Mouse (Mus musculus): ENCODE results near the gene Gm21992.

The Gm21992 gene

DNA sequence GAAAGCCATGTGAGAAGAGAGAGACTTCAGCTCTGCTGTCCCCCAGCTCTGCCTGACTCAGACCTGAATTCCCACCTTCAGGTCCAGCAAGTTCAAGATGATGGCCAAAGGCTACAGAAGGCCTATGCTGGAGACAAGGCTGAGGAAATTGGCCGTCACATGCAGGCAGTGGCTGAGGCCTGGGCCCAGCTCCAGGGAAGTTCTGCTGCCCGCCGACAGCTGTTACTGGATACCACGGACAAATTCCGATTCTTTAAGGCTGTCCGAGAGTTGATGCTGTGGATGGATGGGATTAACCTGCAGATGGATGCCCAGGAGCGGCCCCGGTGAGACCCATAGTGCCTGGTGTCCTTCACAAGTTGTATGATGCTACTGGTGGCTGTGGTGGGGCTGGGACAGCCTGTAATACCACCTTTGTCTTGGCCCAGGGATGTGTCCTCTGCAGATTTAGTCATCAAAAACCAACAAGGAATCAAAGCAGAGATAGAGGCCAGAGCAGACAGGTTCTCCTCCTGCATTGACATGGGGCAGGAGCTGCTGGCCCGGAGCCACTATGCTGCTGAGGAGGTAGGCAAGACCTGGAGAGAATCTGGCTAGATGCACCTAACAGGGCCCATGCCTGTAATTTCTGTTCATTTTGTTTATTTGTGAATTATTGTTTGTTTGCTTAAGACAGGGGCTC, 63.6 kb downstream of the Gm21992 start:
- no peak for DNase-seq

DNA sequence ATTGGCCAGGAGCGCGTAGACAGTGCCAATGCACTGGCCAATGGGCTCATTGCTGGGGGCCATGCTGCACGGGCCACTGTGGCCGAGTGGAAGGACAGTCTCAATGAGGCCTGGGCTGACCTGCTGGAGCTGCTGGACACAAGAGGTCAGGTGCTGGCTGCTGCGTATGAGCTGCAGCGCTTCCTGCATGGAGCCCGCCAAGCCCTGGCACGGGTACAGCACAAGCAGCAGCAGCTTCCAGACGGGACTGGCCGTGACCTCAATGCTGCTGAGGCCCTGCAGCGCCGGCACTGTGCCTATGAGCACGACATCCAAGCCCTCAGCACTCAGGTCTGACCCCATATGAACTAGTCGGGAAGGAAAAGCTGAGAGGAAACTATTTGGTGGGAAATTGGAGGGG, 64.8 kb downstream of the Gm21992 start:
- peak; percentile 78 for DNase-seq

DNA sequence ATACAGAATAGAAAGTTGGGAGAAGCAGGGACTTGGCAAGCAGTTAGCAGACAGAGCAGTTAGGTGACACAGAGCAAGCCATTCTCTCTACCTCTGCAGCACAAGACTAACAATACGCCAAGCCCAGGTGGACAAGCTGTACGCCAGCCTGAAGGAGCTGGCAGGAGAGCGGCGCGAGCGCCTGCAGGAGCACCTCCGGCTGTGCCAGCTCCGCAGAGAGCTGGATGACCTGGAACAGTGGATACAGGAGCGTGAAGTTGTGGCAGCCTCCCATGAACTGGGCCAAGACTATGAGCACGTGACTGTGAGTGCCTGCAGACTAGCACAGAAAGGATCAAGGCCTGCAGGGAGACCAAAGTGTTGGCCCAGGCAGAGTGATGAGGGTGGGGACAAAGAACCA, 65.7 kb downstream of the Gm21992 start:
- peak; percentile 63 for DNase-seq

DNA sequence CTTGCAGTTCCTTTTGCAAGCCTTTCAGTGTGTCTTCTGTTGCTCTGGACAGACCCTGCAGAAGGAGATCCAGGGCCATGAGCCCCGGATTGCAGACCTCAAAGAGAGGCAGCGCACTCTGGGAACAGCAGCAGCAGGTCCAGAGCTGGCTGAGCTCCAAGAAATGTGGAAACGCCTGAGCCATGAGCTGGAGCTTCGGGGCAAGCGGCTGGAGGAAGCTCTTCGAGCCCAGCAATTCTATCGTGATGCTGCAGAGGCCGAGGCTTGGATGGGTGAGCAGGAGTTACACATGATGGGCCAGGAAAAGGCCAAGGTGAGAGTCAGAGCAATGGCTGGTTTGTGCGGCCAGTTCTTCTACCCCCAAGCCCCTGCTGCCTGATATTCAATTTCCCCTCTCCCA, 66.4 kb downstream of the Gm21992 start:
- no peak for DNase-seq

DNA sequence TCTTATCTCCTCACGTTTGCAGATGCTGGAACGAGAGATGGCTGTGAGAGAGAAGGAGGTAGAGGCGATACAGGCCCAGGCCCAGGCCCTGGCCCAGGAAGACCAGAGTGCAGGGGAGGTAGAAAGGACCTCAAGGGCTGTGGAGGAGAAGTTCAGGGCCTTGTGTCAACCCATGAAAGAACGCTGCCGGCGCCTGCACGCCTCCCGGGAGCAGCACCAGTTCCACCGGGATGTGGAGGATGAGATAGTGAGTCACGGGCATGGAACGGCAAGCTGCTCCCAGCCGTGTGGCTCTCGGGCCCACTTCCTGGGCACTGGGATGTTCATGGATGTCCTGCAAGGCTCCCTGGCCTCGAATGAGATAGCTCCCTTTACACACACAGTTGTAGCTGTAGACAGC, 67.4 kb downstream of the Gm21992 start:
- DNase-seq, result no peak

DNA sequence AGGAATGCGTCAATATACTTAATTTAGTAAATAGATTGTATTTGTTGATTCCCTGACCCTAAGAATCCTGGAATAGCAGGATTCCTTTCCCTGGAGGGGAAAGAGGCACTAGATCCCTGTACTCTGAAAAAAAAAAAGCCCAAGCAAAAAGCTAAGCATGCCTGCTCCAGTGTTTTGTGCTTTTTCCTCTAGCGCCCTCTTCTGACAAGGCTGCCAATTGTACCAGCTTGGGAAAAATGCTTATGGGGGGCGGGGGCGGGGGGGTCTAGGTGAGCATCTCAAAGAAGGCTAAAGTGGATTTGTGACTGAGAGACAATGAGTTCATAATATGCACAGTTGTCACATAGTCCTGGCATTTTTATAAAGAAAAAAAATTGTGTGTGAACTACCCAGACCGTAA, 67.9 kb downstream of the Gm21992 start:
- DNase-seq, result no peak

DNA sequence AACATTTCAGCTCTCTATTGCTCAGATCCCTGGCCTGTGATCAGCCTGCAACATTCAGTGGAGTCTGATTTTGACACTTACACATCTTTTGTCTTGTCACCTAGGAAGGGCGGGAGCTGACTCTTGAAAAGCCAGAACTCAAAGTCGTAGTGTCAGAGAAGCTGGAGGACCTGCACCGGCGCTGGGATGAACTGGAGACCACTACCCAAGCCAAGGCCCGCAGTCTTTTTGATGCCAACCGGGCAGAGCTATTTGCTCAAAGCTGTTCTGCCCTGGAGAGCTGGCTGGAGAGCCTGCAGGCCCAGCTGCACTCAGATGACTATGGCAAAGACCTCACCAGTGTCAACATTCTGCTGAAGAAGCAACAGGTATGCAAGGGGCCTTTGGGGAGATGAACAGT, 69.2 kb downstream of the Gm21992 start:
- no peak for DNase-seq

DNA sequence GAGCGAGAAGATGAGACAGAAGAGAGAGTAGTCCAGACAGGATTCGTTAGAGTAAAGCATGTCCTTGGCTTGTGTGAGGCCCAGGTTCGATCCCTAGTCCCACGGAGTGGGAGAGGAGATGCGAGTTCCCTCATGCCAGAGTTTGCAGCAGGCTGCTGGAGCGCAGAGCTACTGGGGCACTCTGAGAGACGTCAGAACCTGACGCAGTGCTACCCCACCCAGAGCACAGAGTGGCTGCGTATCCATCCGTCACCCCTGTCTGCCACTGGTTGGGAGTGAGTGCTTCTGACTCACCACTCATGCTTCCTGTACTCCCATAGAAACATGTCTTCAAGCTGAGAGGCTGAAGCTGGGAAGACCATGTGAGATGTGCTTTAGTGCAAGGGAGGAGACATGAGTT, 69.9 kb downstream of the Gm21992 start:
- DNase-seq, result no peak

DNA sequence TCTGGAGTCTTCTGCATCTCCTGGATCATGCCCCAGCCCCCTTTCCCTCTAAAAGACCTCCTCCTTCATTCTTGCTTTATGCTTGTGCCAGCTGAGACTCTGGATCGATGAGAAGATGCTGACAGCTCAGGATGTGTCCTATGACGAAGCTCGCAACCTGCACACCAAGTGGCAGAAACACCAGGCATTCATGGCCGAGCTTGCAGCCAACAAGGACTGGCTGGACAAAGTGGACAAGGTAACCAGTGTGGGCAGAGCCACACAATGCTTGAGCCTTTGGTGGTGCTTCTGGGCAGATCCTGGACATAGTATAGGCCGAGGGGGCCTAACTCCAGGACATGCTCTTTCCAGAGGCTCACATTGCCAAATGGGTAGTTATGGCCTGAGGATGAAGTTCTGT, 71.7 kb downstream of the Gm21992 start:
- DNase-seq, result no peak

DNA sequence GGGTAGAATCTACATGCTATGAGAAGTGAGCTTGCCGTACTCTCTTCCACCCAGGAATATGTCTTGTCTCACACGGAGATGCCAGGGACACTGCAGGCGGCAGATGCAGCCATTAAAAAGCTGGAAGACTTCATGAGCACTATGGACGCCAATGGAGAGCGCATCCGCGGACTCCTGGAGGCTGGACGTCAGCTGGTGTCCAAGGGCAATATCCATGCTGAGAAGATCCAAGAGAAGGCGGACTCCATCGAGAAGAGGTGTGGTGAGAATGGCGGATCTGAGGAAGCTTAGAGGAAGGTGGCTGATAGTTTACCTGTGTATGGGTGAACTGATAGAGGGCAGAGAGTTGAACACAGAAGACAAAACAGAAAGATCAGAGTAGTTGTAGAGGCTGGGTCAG, 72.4 kb downstream of the Gm21992 start:
- DNase-seq, result no peak

DNA sequence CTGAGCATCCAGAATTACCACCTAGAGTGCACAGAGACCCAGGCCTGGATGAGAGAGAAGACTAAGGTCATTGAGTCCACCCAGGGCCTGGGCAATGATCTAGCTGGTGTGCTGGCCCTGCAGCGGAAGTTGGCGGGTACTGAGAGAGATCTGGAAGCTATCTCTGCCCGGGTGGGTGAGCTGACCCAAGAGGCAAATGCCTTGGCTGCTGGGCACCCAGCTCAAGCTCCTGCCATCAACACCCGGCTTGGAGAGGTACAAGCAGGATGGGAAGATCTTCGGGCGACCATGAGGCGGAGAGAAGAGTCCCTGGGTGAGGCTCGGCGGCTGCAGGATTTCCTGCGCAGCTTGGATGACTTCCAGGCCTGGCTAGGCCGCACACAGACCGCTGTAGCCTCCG, 73.5 kb downstream of the Gm21992 start:
- DNase-seq, result no peak

DNA sequence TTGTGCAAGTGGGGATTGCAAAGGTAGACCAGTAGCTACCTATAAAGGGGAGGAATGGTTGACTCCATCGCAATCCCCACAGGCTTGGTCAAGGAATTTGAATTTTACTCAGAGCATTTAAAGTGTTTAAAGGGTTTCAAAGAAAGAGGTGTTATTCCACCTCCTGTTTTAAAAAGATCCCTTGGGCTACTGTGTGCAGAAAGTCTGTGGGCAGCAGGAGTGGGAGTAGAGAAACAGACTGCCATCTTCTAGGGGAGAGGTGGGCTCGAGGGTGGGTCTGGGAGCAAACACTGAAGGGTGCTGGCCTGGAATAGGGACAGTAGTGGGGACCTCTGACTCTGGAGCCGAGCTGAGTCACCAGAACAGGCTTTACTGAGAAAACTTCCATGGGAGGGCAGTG, 78.4 kb downstream of the Gm21992 start:
- DNase-seq, result no peak

DNA sequence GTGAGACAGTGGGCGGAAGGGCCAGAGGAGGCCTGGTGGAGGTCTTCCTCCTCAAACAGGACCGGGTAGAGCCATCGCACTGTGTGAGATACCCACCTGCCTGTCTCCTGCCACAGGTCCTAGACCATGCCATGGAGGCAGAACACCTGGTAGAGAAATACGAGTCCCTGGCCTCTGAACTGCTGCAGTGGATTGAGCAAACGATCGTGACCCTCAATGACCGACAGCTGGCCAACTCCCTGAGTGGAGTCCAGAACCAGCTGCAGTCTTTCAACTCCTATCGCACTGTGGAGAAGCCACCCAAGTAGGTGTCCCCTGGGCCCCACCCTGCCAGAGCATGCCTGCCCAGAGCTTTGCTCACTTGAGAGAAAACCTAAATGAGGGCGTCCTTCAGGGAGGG, 82.2 kb downstream of the Gm21992 start:
- DNase-seq, result no peak

DNA sequence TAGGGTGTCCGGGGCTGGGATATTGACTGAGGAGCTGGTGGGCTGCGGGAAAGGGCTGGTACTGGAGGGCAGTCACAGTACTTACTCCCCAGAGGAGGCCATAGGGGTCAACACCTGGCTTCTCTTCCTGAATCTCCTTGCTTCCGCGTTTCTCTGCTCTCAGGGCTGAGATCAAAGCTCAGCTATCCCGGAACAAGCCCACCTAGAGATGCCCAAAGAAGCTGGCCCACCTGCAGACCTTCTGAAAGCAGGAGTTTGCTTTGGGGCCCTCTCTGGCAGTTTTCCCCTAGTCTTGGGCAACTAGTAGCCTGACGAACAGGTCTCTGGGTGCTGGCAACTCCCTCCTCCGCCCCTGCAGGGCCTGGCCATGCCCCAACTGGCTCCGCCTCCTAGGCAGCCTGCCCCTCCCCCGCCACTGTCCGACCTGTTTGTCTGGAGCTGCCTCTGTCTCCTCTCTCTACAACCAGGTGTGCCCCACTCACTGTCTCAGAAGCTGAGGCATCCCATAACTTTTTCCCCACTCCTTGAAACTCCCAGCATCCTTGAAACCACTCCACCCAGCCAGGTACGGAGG, 90.7 kb downstream of the Gm21992 start:
- DNase-seq, result peak; percentile 38

DNA sequence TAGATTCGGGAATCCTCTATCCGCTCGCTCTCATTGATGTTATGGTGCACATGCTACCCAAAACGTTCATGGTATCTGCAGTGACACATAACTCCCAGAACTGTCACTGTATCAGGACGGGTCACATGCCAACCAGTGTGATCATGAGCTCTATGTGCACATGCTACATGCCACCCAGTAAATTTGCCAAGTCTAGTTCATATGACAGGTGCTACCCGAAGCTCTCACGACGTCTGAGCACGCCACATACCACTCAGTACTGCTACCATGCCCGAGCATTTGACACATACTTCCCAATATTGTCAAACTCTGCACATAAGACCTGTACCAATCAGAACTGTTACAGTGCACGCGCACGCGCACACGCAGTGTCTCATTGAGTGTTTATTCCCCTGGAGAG, 91.3 kb downstream of the Gm21992 start:
- DNase-seq, result no peak

DNA sequence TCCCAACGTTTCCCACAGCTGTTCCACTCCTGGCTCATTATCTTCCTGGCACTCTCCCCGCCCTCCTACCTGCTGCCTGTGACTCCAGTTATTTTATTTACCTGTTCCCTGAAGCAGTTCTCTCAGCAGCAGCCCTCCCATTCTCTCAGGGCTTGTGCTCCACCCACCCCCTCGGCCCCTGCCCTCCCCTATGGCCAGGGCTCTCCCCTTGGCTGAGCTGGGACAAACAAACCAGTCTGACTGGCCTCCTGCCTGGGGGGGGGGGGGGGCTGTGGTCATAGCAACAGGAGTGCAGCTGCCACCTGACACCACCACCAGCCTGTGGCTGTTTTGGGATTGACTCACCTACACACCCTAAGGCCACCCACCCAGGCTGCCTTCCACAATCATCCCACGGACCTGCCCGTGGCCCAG, 92.1 kb downstream of the Gm21992 start:
- DNase-seq, result no peak

DNA sequence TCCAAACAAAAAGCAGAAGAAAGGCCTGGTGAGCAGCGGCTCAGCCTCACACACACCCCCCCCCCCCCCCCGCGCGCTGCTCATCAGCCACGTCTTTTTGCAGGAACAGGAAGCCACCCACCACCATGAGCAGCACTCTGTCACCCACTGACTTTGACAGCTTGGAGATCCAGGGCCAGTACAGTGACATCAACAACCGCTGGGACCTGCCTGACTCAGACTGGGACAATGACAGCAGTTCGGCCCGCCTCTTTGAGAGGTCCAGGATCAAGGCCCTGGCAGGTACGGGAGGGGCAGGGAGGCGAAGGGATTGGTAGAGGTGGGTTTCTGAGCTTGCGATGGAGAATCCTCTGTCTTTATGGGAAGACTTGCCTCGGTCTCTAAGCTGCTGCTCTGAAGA, 92.7 kb downstream of the Gm21992 start:
- DNase-seq, result no peak

DNA sequence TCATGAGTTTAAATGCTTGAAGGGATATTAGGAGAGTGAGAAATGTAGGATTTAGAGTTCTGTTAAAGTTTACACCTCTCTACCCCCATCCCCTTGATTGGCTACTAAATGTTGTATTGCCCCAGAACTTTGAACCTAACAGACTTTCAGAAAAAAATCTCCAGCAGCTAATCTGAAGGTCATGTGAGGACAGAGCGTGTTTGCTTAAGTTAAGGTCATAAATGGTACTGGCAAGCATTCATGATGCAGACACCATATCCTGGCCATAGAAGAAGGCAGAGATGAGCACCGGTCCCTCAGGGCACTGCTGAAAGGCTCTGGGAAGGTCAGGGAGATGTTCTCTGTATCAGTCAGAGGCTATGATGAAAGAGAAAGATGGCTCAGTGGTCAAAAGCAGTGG, 94.1 kb downstream of the Gm21992 start:
- DNase-seq, result no peak

DNA sequence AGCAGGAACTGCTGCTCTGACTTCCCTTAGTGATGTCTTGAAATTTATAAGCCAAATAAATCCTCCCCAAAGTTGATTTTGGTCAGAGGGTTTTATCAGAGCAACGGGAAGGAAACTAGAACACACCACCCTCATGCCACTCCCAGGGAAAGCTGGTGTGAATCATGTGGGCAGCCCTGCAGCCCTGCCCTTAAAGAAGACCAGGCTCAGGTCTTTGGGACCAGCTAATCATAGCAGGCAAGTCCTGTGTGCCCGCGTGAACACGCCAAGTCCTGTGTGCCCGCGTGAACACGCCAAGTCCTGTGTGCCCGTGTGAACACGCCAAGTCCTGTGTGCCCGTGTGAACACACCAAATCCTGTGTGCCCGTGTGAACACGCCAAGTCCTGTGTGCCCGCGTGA, 94.7 kb downstream of the Gm21992 start:
- DNase-seq, result no peak

DNA sequence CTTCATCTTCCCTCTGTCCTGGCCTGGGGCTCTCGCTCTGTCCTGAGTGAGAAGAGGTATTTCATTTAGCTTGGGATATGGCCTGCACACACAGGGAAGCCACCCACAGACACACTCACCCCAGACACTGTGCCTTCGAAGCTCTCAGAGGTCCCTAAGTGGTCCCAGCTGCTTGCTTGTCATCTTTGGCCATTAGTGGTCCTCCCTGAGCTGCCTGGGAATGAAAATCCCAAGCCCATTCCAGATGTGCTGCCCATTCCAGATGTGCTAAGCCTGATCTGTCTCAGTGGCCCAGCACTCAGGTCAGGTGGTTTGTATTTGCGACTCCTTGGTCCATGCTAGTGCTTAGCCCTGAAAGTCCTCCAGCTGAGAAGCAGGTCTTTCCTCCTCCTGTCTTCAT, 97.5 kb downstream of the Gm21992 start:
- DNase-seq, result no peak

DNA sequence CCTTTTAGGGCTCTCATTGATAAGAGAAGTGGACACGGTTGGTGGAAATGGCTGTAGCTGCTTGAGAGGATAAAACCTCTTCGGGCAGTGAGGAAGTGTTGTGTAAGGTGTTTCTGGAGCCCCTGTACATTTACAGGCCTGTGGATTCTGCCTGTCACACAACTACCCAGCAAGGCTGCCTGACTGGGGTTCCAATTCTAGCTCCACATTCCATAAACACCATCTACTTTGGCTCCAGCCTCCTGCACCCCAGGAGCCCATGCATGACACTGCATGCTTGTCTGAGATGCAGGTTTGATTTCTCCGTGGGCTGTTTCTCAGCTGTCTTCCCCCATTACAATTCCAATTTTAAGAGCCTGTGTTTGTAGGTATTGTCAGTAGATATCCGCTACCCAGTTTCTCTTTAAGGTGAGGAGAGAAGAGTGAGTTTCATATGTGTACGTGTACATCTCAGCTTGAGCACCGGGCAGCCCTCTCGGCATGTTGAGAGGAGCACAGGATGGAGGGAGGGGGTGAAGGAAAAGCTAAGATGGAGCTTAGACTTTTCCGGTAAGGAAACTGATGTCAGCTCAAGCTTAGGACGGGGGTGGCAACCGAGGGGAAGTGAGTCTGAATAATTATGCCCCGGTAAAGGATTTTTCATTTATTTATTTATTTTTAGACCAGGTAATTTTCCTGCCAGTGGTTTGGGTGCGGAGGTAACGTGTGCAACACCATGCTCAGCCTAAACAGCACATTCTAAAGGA, 98.5 kb downstream of the Gm21992 start:
- no peak for DNase-seq

DNA sequence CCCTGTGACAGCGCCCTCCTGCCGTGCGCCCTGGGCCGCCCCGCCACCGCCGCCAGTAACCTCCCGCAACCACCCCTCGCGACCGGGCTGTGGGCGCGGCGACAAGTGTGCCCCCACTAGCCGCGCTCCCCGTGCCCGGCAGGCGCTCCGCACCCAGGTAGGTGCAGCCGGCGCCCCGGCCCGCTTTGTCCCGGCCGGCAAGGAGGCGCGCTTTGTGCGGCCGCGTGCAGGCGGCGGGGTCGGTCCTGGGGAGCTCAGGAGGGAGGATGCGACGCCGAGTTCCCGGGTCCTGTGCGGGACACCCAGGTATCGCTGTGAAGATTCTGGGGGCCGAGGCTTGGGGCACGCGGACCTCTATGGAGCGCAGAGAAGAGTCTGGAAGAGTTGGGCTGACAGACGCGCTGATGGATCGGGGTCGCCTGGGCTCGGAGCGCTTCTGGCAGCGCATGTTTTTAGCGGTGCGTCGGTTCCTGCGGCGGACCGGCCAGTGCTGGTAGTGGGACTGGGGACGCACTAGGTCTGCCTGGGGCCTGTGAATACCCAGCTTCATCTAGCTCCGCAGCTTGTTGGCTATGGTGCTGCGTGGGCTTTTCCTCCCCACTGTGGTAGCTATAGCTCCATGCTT, 99.1 kb downstream of the Gm21992 start:
- DNase-seq, result peak; percentile 44

DNA sequence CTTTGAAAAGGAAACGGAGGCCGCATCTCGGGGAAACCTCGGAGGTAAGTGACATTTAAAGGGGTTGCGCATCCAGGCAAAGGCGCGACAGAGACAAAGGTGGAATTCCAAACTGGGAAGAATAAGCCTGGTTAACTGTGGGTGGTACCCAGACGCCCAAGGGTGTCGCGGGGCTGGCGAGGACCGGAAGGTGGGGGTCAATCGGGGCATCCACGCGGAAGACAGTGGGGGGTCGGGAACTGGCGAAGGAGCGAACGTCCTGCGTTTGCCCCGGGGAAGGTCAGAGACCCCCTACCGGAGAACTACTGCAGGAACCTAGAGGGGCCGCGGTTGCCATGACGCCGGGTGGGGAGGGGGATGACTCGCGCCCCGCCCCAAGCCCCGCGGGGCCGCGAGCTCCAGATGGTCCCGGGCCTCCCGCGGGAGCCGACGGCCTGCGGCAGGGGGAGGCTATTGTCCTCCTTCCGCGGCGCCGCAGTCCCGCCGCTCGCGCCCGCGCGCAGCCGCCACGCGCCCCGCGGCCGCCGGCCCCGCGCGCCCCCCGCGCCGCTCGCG, 99.7 kb downstream of the Gm21992 start:
- DNase-seq, result peak; percentile 65

DNA sequence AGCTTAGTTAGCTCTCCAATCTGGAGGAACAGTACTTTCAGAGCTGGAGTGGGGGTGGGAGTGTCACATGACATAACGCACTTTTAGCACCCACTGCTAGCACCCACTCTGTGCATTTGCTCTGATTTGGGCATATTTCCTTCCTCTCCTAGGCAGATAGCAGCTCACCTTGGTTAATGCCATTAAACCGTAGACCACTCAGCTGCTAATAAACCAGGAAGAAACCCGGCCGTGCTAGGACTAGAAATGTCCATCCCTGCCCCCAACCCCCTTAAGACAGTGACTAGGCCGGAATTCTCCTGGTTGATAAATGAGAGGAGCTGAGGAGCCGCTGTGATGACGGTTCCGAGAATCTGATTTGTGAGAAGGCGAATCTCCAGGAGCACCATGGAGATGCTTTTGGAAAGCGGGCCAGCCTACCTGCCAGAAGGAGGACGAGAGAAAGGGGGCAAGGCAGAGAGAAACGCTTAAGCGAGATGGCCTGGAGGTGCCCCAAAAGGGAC, 100.3 kb downstream of the Gm21992 start, which contains the start of gene Sptbn2:
Sptbn2 (plus strand) TSS at position 70 of the 503 bp plus-strand sequence.
- DNase-seq, result peak; percentile 60

All from cerebellum, adult 11 months (tissue).